Mouse (Mus musculus): ENCODE data around the gene Cklf.
A peak's percentile ranks its signal among the peaks of the same experiment; 100 is the strongest.
"Not testable (repeated sequence)": the region's sequence is repeated elsewhere in the genome, so short reads cannot be mapped to it uniquely, and the experiment has no call there.

Gene Cklf

GRCm38 (mm10) chr8:104250439-104251367, at the start of gene Cklf:
TSS of gene Cklf (plus strand) at chr8:104250861.
- peak; percentile 78 to 81 for DNase-seq (ENCODE audit: low spot score in 2 of 2)

- no peak for DNase-seq (ENCODE audit: low spot score in 2 of 2)
These were observed 49.0 kb upstream of the Cklf start for GRCm38 (mm10) chr8:104201622-104202021.

- no peak for DNase-seq (ENCODE audit: low spot score in 2 of 2)
These were observed 48.3 kb upstream of the Cklf start for GRCm38 (mm10) chr8:104202320-104202719.

GRCm38 (mm10) chr8:104205292-104205691, 45.4 kb upstream of the Cklf start:
- no peak for DNase-seq (ENCODE audit: low spot score in 2 of 2)

- DNase-seq (ENCODE audit: low spot score in 2 of 2) = no peak
These were observed 33.1 kb upstream of the Cklf start for GRCm38 (mm10) chr8:104217601-104218000.

GRCm38 (mm10) chr8:104219079-104219478, 31.6 kb upstream of the Cklf start:
- DNase-seq (ENCODE audit: low spot score in 2 of 2) = peak in 1 of 2 experiments; percentile 31

- DNase-seq (ENCODE audit: low spot score in 2 of 2) = peak; percentile 54 to 77
These were observed 30.9 kb upstream of the Cklf start for GRCm38 (mm10) chr8:104219806-104220205.

- DNase-seq (ENCODE audit: low spot score in 2 of 2) = no peak
These were observed 23.6 kb upstream of the Cklf start for GRCm38 (mm10) chr8:104227048-104227447.

- no peak for DNase-seq (ENCODE audit: low spot score in 2 of 2)
These were observed 20.3 kb upstream of the Cklf start for GRCm38 (mm10) chr8:104230377-104230776.

- DNase-seq (ENCODE audit: low spot score in 2 of 2) = no peak
These were observed 18.6 kb upstream of the Cklf start for GRCm38 (mm10) chr8:104232039-104232438.

GRCm38 (mm10) chr8:104232919-104233318, 17.7 kb upstream of the Cklf start:
- no peak for DNase-seq (ENCODE audit: low spot score in 2 of 2)

- no peak for DNase-seq (ENCODE audit: low spot score in 2 of 2)
These were observed 16.1 kb upstream of the Cklf start for GRCm38 (mm10) chr8:104234573-104234972.

GRCm38 (mm10) chr8:104239418-104239861, 11.2 kb upstream of the Cklf start:
- no peak for DNase-seq (ENCODE audit: low spot score in 2 of 2)

- DNase-seq (ENCODE audit: low spot score in 2 of 2) = no peak
These were observed 8.5 kb upstream of the Cklf start for GRCm38 (mm10) chr8:104242038-104242644.

GRCm38 (mm10) chr8:104246621-104247020, 4.0 kb upstream of the Cklf start:
- DNase-seq (ENCODE audit: low spot score in 2 of 2) = no peak

- DNase-seq (ENCODE audit: low spot score in 2 of 2) = no peak
These were observed 3.4 kb upstream of the Cklf start for GRCm38 (mm10) chr8:104247054-104247907.

- DNase-seq (ENCODE audit: low spot score in 2 of 2) = no peak
These were observed 2.8 kb upstream of the Cklf start for GRCm38 (mm10) chr8:104247908-104248275.

- peak; percentile 69 to 73 for DNase-seq (ENCODE audit: low spot score in 2 of 2)
These were observed 2.4 kb upstream of the Cklf start, which contains the start of gene Tk2 for GRCm38 (mm10) chr8:104248276-104248675. TSS of gene Tk2 (minus strand) at chr8:104248558.

- DNase-seq (ENCODE audit: low spot score in 2 of 2) = no peak
These were observed 1.1 kb upstream of the Cklf start for GRCm38 (mm10) chr8:104249442-104249996.

GRCm38 (mm10) chr8:104251461-104251860, 800 bp downstream of the Cklf start:
- DNase-seq (ENCODE audit: low spot score in 2 of 2) = no peak

- peak in 1 of 2 experiments; percentile 14 for DNase-seq (ENCODE audit: low spot score in 2 of 2)
These were observed 2.4 kb downstream of the Cklf start for GRCm38 (mm10) chr8:104253016-104253415.

GRCm38 (mm10) chr8:104261802-104262201, 11.1 kb downstream of the Cklf start:
- DNase-seq (ENCODE audit: low spot score in 2 of 2) = not testable (repeated sequence)
